Mouse (Mus musculus): Measurements from ENCODE around the gene Klhl7.

The Klhl7 gene

DNA sequence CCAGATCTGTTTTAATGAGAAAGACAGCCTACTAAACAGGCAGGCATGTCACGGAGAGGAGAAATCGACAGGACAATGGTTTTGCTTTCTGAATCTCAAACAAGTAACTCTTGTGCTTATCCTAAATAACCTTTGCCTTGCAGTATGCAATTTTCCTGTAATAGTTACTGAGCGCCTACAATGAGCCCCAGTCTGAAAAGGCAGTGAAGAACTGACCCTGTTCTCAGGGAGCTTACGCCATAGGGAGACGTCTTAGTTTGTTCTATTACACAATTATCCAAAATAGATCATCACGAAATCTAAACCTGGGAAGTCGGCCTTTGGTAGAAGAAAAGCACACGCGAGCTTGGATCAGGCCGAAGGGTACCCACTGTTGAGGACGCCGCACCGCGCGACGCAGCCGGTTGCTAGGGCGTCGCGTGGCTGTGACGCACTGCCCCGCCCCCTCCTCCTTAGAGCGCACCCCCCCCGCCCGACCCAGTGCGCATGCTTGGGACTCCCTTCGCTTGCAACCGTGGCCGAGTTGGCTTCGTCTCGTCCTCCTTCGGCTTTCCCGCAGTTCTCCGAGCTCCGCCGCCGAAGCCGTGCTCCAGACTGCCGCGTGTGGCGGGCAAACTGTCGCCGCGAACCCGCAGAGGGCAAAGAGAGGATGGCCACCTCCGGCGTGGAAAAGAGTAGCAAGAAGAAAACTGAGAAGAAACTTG is at the start of gene Klhl7:
TSS of gene Klhl7 (plus strand) at position 500 of the 704 bp plus-strand sequence.
- peak; percentile 95 to 96 for DNase-seq

DNA sequence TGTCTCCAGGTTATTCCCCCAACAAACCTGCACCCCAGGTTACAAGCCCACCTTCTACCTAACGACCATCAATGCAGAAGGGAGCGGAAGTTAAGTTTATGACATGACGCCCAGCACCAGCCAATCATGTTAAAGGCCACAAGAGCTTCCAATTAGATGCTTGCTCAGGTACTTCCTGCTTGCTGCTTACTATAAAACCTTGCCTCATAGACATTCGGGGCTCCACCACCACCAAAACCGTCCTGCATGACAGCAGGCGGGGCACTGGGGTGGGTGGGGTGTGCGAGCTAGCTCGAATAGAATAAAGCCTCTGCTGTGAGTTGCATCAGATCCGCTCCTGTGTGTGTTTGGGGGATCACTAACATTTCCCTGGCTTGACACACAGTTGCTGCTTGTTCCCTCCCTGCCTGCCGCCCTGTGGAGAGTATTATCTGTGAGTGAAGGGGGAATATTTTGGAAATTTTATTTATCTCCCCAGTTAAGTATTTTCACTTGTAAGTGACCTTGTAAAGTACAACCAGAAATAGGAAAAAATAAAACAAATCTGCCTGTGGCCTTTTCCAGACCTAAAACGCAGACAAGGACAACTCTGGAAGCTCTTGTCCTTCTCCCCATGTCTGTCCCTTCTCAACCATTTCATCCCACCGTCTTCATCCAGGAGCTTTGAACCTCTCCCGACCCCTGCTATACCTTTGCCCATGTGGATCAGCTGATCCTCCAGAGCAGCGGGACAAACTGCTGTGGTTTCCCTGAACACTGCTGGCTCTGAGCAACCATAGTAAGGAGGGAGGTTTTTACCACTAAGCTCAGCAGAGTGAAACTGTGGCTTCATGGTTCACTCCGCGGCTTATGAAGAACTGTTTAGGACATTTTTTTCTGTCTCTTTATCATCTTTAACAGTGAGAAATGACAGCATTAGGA is 48.4 kb upstream of the Klhl7 start:
- no peak for DNase-seq

DNA sequence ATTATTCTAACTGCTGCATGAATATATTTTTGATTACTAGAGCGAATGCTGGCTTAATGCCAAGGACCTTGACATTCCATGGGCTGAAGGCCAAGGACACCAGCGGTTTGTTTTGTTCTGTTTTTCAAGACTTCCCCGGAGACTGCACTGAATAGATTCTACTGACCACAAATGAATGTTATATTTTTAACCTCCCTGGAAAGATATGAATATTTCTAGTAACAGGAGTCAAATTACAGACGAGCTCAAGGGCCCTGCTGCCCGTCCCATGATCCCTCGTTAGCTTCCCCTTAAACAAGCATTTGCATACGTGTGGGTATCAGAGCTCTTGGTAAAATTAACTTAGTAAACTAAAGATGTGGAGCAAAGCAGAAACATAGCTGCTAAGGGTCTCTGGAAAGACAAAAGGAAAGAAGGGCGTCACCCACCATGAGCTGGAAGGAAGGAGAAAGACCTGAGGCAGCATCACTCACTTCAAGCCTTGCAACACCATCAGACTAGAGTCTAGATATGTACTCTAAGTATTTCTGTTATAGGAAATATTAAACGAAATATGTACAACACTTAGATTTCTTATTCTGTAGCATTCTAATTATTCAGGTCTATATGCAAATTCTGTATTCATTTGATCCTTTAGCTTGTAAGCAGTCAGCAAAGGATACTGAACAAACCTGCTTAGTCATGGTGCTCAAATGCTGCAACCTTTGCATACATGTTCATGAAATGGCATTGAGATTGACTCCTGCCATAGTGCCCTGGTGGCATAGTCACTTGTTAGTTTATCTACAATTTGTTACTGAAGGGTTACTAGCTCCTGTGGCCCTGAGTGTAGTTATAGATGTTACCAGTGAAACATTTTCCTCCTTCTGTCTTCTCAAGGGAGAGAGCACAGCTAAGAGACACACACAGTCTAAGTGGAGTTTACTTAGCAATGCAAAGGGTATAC is 46.9 kb upstream of the Klhl7 start:
- DNase-seq, result peak in 1 of 2 experiments; percentile 20

DNA sequence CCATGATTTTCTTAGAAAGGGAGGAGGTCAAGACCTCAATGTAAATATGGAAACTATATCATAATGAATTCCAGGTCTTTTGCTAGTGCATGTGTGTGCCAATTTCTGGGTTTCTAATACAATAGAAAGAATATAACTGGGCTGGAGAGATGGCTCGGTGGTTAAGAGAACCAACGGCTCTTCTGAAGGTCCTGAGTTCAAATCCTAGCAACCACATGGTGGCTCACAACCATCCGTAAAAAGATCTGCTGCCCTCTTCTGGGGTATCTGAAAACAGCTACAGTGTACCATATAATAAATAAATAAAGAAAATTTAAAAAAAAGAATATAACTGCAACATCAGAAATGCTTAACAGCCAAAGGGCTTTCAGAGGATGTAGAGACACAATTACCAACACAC is 46.0 kb upstream of the Klhl7 start:
- DNase-seq, result no peak

DNA sequence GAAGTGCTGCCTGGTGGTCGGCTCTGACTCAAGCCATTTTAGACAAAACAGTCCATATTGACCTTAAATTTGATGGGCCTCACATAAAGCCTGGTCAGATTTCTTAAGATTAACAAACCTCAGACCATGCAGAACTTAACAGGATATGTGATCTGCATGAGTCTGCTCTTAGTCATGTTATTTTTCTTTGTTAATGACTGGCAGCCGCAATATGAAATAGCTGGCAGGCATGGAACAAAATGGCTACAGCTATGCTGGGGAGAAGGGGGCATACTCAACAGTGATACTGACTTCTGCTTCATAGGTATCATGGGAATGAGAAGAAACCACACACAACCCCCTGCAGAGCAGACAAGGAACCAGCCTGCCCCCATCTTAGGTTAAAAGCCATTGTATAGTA is 43.5 kb upstream of the Klhl7 start:
- DNase-seq, result no peak

DNA sequence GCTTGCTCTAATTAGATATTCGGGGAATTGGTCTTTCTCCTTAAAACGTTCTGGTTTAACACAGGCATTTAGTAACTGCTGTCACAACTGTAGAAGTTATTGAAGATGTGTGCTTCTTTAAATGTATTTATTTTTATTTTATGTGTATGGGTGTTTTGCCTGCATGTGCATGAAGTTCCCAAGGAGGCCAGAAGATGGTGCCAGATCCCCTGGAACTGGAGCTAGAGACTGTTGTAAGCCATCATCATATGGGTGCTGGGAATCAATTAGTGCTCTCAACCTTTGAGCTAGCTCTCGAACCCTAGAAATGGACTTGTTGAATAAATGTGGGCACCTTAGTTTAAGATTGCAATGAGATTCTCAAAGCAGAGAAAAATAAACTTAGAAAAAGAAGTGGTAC is 42.8 kb upstream of the Klhl7 start:
- peak in 1 of 2 experiments; percentile 13 for DNase-seq

DNA sequence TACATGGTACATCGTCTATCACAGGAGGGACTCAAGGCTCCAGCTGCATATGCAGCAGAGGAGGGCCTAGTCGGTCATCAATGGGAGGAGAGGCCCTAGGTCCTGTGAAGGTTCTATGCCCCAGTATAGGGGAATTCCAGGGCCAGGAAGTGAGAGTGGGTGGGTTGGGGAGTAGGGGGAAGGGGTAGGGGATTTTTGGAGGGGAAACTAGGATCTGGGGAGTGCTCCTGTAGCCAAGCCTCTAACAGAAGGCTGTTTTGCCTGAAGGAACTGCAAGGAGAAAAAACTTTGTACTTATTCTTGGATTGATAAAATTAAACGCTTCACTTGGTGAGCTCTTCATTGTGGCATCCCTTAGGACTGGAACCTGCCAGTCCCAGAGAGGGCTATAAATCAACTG is 39.5 kb upstream of the Klhl7 start:
- no peak for DNase-seq

DNA sequence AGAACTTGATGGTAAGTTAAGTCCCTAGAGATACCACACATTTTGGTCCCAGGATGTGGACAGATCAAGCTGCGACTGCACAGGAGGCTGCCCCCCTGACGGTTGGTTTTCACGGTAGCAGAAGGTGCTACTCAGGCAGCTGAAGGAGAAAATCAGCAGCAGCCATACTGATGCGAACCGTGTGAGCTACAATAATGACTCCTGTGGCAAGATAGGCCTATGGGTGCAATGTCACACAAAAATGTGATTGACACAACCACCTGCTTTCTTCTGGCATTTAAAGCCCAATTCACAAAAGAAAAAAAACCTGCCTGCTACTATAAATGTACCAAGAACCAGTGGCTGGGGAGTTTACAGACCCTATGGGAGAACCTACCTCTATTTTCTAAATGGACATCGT is 37.4 kb upstream of the Klhl7 start:
- DNase-seq, result no peak

DNA sequence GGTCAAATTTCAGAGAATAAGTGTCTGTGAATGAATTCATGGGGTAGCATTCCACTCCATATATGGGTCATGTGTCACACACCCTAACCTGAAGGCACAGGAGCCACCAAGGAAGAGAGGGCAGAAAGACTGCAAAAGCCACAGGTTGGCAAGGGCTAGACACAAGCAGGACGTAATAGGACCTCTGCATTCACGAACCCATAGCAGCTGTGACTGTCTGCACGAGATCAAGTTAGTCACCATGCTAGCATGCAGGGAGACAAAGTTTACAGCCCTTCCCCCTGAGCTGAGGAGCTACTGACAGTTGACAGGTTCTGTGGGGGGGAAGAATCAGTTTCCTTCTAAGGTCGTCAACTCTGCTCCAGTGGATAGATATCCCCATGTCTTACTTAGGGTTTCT is 36.9 kb upstream of the Klhl7 start:
- DNase-seq, result no peak

DNA sequence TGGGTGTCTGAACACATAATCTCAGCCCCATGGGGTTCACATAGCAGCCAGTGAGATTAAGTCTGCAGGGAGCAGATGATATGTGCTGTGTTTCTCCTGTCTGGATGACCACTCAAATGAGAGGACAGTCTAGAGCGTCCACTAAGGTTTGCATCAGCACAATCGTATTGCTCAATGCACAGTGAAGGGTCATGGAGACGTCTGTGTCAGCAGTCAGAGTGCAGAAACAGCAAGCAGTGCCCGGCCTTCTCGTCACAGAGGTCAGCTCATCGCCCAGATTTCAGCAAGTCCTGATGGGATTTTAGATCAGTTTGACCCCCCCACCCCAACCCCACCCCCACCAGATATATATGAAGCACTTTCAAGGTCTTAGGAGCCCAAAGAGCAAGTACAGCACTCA is 31.4 kb upstream of the Klhl7 start:
- no peak for DNase-seq

DNA sequence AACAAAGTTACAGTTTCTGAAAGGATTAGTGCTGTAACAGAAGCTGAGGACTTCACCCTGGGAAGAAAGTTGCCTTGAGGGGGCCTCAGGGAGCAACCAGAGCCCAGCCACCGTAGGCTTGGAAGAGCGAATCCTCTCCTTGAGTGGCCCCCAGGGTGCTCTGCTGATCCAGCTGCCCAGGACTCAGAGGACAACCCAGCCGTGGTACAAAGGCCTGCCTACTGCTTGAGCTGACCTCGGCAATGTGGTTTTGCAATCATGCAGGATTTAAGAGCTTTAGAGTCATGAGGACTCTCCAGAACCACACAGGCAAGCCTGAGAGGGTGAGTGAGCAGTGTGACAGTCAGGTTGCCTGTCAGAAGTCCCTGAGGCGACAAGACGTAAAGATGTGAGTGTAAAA is 28.4 kb upstream of the Klhl7 start:
- DNase-seq, result no peak

DNA sequence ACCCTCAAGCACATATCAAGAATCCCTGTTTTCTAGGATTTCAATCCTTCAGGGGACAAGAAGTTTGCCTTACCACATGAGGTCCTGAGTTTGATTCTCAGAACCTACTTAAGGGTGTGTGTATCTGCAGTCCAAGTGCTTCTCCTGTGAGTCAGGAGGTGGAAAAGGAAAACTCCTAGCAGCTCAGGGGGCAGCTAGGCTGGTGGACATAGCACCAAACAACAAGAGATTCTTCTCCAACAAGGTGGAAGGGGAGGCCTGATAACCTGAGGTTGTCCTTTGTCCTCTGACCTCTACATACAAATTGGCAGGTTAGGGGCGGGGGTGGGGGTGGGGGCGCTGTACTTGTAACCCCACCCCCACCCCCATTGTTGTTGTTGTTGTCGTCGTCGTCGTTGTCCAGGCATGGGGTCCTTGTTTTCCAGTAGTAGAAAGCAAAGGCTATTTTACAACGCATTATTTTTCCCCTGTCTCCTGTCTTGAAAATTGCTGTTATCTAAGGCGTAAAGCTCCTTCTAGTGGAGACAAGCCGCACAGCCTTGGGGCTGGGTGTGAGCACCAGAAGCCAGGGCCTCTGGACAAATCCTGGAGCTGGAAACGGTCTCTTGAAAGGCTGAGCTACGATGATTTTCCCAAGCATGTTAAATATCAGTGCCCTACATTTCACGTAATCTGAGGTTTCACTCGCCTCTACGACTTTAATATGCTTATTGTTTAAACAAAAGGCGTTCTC is 23.3 kb upstream of the Klhl7 start:
- DNase-seq, result peak; percentile 82 to 84

DNA sequence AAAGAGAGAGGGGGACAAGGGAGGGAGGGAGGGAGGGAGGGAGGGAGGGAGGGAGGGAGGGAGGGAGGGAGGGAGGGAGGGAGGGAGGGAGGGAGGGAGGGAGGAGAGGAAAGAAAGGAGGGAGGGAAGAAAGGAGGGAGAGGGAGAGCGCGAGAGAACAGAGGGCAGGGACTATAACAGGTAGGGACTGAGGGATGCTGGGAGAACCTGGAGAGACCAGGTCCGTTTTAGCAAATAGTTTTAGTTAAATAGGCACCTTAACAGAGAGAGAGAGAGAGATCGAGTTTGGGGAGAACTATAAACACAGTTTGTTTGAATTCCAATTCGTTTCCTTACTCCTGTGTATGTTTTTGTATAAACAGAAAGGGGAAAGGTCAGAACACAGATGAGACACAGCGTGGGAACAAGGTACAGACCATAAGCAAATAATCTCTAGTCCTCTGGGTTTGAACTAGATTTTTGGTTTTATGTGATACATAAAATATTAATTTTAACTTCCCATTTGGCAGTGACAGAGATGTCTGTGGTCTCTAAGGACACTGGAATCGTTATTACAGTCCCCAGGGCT is 22.6 kb upstream of the Klhl7 start:
- peak in 1 of 2 experiments; percentile 19 for DNase-seq

DNA sequence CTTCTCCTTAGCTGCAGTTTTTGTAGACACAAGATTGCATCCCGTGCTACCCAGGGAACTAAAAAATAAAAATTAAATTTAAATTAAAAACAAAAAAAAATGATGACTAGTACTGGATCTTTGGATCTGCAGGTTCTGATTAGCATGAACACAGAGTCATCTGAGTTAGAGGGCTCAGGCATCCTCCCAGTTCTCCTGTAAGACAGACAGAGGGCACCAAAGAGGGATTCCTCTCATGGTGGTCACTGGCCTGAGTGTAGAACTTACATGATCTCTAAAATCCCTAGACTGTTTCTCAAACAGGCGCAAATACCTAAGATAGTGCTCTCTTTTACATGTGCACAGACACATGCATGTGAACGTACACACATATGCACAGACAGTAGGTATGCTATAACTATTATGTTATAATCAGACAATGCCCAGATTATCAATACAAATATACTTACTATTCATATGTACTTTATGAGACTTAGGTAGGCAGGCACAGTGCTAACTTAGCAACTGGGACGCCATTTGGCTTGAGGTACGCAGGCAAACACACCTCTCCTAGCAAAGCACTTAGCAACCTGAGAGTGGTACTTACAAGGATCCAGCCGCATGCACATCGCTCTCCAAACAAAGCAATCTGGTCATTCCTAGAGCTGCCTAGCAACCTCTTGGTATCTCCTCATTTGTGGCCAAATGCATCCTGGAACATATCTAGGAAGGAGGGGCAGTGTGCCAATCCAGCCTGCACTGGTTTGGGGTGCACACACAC is 21.8 kb upstream of the Klhl7 start:
- peak in 1 of 2 experiments; percentile 29 for DNase-seq

DNA sequence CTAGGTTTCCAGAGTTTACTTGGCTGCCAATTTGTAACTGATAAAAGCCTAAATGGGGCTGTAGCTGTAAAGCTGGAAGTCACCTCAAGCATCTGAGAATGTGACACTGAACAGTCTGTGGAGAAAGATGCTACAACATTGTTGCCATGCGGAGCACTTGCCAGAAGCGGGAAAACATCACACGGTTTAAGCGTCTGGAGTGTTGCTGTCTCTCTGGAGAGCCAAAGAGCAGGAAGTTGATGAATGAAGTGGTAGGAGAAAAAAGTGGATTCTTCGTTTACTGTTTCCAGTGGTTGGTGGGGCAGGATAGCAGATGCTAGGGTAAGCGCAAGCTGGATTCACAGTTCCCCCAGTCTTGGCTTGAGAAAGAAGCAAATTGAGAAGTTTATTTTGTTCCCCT is 19.6 kb upstream of the Klhl7 start:
- no peak for DNase-seq

DNA sequence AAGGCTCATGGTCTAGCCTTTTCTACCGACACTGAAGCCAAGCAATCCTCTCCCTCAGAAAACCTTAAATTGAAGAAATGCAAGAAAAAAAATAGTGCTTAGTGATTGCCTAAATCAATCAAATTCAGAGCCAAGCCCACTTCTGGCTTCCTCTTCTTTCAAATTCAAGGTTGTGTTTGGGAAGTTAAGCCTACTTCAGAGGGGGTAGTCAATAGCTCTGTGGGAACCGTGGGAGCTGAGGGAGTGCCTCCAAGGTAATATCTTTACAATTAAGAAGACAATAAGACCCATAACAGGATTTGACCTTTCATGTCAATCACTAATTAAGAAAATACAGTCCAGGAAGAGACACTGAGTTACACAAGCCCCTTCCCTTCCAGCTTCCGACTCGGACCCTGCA is 15.6 kb upstream of the Klhl7 start:
- no peak for DNase-seq

DNA sequence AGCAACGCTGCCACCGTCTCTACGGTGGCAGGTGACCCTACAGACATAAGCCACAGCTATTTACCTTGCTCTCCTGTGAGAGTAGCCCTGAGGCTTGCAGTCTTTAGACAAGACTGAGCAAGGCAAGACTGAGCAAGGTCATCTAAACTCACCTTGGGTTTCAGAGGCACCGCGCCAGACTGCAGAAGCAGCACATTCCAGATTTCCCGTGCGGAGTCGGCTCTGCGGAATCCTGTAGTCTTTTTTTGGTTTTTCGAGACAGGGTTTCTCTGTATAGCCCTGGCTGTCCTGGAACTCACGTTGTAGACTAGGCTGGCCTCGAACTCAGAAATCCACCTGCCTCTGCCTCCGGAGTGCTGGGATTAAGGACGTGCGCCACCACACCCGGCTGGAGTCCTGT is 14.2 kb upstream of the Klhl7 start:
- DNase-seq, result no peak

DNA sequence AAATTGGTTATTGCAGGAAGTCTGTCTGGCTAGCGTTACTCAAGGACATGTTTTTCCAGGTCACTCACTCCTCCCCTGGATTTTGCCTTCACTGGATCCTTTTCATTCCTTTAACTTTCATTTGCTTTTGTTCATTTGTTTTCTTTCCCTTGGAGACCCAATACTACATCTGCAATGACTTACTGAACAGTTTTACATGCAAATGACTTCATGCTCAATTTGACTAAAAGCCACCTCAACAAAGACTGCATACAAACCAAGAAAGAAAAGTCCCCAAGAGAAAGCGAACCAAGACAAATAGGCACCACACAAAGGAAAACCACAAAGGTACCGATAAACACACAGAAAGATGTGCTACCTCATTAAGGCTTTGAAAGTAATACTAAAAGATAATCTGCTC is 13.5 kb upstream of the Klhl7 start:
- DNase-seq, result no peak

DNA sequence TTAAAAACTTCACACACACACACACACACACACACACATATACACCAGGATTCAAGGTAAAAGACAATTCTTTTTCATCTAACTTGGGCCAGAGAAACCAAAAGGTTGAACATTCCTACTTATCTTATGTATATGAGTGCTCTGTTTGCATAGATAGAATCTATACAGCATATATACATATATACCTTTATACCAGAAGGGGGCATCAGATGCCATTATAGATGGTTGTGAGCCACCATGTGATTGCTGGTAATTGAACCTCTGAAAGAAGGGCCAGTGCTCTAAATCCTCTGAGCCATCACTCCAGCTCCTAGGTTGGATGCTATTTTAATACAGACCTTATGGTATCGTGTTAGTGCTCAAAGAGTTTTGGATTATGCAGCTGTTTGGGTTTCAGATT is 12.0 kb upstream of the Klhl7 start:
- no peak for DNase-seq

DNA sequence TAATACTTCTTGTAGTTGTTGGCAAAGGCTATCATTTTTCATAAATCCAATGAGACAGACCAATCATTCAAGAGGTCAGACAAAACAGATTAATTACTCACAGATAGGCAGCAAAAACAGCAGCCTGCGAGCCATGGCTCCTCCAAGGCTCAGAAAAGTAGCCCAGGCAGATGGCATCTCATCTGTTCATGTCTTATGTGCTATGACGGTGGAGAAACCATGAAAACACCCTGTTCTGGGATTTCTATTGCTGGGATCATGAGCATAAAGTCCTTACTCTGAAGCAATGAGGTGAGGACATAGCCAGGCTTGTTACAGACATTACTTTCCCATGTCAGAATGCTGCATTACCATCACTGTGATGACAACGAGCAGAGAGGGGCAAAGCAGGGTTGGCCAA is 7.9 kb upstream of the Klhl7 start:
- DNase-seq, result no peak

DNA sequence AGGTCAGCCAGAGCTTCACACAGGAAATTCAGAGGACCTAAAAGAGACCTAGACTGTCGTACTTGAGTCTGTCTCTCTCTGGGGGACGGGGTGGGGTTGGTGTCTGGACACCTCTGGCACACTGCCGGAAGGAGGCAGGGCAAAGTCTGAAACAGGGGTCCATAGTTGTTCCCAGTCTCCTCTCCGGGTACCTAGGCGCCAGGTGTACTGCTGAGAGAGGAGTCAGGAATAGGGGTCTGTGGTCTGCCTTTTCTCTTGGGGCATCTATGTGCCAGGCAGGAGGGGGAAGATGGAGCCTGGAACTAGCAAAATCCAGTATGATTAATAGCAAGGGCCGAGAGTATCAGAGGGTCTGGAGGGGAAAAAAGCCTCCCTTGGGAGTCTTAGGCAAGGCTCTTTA is 5.0 kb upstream of the Klhl7 start:
- DNase-seq, result no peak
